In the genomic region with DNA sequence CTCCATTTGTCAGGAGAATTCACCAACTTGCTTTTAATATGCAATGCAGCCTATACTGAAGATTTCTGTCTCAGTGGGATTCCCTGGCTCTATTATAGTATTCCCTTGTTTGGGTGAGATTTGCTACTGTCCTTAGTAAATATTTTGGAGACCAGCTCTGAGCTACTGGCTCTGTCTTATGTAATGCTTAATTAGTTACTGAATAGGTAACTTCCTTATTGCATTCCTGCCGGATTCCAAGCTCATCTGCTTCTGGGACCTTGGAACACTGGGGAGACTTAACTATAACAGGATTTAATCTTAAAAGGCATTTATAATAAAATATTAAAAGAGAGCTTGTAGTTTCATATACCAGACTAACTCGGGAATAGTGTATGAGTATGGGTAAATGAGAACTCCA, we compare ENCODE assay signal across 7 mouse cellular contexts. TPM values are rescaled to one million over a fixed set of nuclear protein-coding genes. Genes with fewer than 3 reads are reported as not detected.
DNase-seq lines count a peak whose midpoint lies in the region; TF ChIP-seq lines count a peak whose summit lies in the region.
"Not testable (repeated sequence)": the region's sequence is repeated elsewhere in the genome, so short reads cannot be mapped to it uniquely, and the experiment has no call there.
"Had no signal": no experiment of that assay in that cellular context is flagged by ENCODE, and none has a peak within 500 bp of the region (broad histone marks: within the 10 kb centered on the region; RNA-seq: fewer than 3 reads in every experiment).

No protein-coding gene starts in this region.

- 45% methylated on average over 2 of the region's 2 CpGs for WGBS in kidney, adult 2 months

- not testable (repeated sequence) for TF ChIP-seq POLR2A in kidney, adult 2 months (IDR thresholded peaks at IDR 0.05; ENCODE audit: low read depth, low read length)

- H3K4me3 ChIP-seq in kidney, adult 2 months (ENCODE audit: insufficient read depth, low read depth, low read length) = not testable (repeated sequence)

- TF ChIP-seq CTCF in kidney, adult 2 months (conservative IDR thresholded peaks at IDR 0.05; ENCODE audit: insufficient read depth, insufficient read length, low read depth, low read length) = not testable (repeated sequence)

- DNase-seq in ES-CJ7 (ENCODE audit: low read depth, low spot score) (peak; percentile 1), R1 (ENCODE audit: low read depth, low spot score) (peak; percentile 33)
- DNase-seq in kidney, adult 11 months = peak; percentile 21
- peak; percentile 62 for DNase-seq in kidney, adult 2 months
- peak; percentile 6 to 49 for DNase-seq in kidney, adult 8-10 months
- peak; percentile 69 for DNase-seq in kidney, adult 9 months

- not testable (repeated sequence) for H3K36me3 ChIP-seq in kidney, adult 2 months (ENCODE audit: control insufficient read depth, insufficient read depth, low read length)

- H3K4me1 ChIP-seq in kidney, adult 2 months (ENCODE audit: control insufficient read depth, insufficient read depth, low read length) = not testable (repeated sequence)

- not testable (repeated sequence) for H3K27ac ChIP-seq in kidney, adult 2 months (ENCODE audit: insufficient read depth, low read depth, low read length)

- H3K27me3 ChIP-seq in kidney, adult 2 months (replicated peaks; ENCODE audit: control insufficient read depth, insufficient read depth, low read length) = not testable (repeated sequence)

RNA-seq across cellular contexts. Expression of a gene that starts 10.8 kb away (rescaled TPM):
- polyA plus RNA-seq in kidney, adult 2 months (2012; rRNA removed) = 0.80 and 0.97 TPM in 2 replicates
- polyA plus RNA-seq: G1E had no signal

RNA-seq across cellular contexts. Expression of a gene that starts 39.7 kb away (rescaled TPM):
- polyA plus RNA-seq in kidney, adult 2 months (2012; rRNA removed) = 4.0 and 4.3 TPM in 2 replicates

RNA-seq across cellular contexts. Expression of a gene that starts 45.5 kb away (rescaled TPM):
- 3.3 and 4.2 TPM in 2 replicates for polyA plus RNA-seq in kidney, adult 2 months (2012; rRNA removed)

Comparison
In these comparisons a context has a peak if more than half of its experiments do, and no peak if none do; other contexts are left out.
1. DNase-seq: peak in every context shown above with its lines; median percentile 69 in kidney, adult 9 months; 62 in kidney, adult 2 months; 33 in R1; 28 in kidney, adult 8-10 months; 21 in kidney, adult 11 months; 1 in ES-CJ7.